Mouse (Mus musculus) MEL-GATA-1-ER (cell line): ENCODE results near the gene Art3.

Experiments
- DNase-seq: peaks from one replicate; pipeline ENCODE4 v3.0.0-alpha.2; 2012; ENCODE audit warnings: low read depth; ENCODE audit errors: extremely low read depth

Gene Art3

GRCm38 (mm10) chr5:92376795-92377405 is 45.3 kb downstream of the Art3 start:
- no peak for DNase-seq

DNA sequence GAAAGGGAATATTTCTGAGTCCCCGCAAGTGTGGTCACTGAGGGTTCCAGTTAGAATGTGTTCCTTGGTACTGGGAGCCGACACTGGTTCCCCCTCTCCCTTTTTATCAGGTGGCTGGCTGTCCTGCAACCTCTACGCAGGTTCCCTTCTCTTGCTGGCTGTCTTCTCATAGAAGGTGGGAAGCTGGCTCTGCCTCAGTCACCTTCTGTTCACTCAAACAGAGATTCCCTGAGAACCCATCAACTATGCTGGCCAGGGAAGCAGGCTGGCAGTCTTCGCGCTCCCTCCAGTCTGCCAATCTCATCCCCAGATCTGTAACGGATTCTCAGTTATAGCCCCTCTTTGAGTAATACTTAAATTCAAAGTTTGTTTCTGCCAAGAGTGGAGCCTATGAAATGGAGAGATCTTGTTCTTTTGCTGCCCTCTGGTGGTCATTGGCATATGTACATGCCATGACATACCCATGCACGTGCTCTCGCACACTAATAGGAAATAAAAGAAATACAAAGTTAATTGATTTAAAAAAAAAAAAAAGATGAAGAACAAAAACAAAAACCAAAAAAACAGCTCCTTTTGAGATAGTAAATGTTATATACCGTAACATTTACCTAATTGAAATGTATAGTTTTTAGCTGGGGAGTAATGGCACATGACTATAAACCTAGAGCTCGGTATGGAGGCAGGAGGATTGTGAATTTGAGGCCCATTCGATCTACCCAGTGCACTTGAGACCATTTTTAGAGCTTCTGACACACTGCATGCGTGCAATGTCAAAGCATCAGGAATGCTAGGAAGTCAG is 50.1 kb downstream of the Art3 start:
- DNase-seq: peak; percentile 80

DNA sequence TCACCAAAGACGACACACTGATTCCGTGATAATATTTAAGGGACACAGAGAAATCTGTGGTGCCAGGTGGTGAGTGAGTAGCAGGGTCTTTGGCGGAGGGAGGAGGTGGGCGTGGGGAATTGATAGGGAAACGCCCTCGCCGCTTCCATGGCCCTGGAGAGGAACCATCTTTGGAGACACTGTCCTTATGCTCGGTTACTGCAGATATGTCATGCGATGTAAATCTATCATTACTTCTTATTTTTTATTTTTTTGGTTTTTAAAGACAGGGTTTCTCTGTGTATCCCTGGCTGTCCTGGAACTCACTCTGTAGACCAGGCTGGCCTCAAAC is 50.7 kb downstream of the Art3 start:
- no peak for DNase-seq

DNA sequence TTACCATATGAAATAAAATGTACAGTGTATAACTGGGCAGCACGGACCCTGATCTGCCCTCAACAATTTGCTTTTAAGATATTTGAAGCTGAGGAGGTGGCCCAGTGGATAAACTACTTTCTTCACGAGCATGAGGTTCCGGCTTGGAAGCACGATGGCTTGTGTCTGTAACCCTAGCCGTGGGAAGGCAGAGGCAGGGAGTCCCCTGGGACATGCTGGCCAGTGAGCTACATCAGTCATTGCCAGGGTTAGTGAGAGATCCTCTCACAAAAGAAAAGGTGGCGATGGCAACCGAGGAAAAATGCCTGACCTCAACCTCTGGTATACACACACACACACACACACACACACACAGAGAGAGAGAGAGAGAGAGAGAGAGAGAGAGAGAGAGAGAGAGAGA is 52.1 kb downstream of the Art3 start:
- DNase-seq: no peak

GRCm38 (mm10) chr5:92384855-92385254 is 53.2 kb downstream of the Art3 start:
- peak; percentile 28 for DNase-seq

- no peak for DNase-seq
These were observed 54.5 kb downstream of the Art3 start for GRCm38 (mm10) chr5:92386102-92386501.

- no peak for DNase-seq
These were observed 55.0 kb downstream of the Art3 start for GRCm38 (mm10) chr5:92386643-92387042.

- DNase-seq: no peak
These were observed 55.8 kb downstream of the Art3 start for GRCm38 (mm10) chr5:92387433-92387832.

DNA sequence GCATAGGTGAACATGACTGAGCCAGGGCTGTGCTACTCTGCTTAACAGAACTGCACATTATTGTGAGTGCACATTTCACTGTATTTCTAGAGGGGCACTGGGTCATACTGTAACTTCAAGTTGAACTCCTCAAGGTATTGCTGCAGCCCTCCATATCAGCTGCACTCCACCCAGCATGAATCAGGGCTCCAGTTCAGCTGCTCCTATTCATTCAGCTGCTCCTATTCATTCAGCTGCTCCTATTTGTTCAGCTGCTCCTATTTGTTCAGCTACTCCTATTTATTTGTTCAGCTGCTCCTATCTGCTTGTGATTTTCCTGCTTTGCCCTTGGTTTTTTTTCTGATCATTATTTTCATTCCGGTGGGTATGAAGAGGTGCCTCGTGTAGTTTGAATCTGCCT is 58.4 kb downstream of the Art3 start:
- no peak for DNase-seq

DNA sequence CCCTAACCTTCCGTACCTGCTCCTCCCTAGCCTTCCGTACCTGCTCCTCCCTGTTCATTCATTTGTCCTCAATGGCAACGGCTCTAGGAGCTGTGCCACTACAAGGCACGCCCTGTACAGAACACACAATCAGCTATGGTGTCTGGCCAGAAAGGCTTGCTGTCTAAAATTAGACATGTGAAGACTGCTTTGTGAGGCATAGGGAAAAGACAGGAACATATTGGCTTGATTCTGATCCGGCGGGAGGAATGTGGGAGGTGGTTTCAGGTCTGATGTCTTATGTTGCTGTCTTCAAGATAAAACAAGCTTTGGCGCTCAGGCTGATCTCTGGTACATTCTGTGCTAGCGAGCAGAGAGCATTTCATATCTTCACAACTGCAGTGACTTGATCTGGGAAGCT is 59.0 kb downstream of the Art3 start:
- DNase-seq: no peak

DNA sequence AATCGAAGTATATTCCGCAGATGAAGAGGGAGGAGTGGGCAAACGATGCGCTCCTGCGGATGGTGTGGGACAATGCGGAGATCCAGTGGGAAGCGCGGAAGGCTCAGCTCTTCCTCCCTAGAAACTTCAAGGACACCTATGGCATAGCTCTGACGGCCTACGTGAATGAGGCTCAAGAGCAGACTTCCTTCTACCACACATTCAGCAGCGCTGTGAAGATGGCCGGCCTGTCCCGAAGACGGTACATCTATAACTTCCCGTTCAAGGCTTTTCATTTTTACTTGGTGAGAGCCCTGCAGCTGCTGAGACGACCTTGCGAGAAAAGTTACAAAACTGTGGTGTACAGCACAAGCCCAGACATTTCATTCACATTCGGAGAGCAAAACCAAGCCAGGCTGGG is 60.9 kb downstream of the Art3 start:
- DNase-seq: no peak

DNA sequence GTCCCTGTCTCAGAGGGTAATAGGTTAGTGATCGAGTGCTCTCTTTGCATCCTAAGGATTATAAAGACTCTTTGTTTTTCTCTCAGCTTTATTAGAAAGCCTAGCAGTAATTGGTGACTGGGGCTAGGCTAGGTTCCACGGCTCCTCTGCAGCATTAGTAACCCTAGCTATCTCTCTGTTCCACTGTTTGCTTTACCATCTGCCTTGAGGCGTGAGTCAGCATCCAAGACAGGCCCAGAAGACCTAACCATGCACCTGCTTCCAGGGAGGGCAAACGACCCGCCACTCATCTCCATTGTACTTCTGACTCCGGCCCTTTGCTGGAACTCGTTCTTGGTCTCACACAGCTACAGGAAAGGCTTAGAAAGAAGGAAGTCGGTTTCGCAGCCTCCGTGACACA is 62.2 kb downstream of the Art3 start:
- DNase-seq: no peak

GRCm38 (mm10) chr5:92395764-92396163 is 64.1 kb downstream of the Art3 start:
- DNase-seq: peak; percentile 13

- peak; percentile 49 for DNase-seq
These were observed 64.8 kb downstream of the Art3 start for GRCm38 (mm10) chr5:92396476-92396875.

DNA sequence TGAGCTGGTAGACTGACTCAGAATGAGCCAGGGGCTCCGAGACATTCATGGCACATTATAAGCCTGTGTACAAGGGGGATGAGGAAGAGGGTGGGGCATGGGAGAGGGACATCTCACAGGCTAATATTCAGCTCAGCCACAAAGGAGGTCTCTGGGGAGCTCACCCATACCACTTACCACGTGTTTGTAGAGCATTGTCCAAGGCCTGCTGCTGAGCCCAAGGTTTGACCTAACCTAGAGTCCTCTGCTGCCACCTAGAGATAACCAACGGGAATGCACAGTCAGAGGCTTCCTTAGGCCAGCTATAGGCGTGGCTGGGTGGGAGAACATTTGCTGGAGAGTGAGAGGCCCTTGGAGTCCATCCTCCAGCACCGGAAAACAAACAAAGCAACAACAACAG is 66.5 kb downstream of the Art3 start:
- DNase-seq: peak; percentile 67

DNA sequence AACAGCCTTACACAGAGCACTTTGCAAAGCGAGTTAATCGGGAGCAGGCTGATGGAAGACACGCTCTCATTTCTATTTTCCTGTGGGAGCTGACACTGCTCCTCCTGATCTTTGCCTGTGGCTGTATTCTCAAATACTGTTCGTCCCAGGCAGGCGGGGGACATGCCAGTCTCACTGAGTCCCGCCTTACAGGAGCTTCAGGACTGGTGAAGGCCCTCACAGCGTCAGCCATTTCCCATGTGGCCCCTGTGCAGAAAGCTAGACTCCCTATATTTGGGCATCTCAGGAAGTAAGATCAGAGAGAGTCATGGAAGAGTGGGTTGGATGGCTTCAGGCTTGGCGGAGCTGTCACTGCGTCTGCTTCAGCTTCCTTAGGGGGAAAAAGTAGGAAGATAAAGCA is 71.2 kb downstream of the Art3 start:
- DNase-seq: no peak

DNA sequence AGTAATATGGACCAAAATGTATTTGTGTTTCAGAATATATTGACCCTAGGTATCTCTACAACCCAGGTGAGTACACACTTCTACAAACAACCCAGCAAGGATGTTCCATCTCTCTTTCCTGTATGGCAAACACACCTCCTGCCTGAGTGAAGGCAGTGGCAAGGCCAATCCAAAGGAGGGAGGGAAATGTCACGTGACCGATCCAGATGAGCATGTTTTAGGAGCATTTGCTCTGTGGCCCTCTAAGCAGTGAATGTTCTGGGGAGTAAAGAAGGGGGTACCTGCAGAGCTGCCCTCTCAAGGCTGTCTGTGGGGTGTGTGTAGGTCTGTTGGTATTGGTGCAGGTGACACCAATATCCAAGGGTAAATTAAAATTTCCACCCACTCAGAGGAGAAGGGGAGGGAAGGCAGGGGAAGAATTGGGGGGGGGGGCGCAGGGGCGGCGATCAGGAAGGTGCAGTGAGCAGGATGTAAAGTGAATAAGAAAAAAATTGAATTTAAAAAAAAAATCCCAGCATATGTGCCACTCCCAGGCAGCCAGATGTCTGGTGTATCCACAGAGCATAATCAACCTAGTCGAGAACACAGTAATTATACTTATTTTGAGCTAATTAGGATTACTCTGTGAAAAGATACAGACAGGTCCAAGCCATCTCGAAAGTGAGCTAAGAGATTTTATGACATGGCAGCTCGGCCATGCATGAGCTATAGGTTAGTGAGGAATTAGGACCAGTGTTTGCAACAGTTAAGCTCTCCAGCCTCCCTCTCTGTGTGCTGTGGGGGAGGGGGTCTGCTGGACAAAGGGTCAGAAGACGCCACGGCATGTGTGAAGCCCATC is 72.2 kb downstream of the Art3 start:
- DNase-seq: no peak

- DNase-seq: no peak
These were observed 72.7 kb downstream of the Art3 start for GRCm38 (mm10) chr5:92404400-92404678.

DNA sequence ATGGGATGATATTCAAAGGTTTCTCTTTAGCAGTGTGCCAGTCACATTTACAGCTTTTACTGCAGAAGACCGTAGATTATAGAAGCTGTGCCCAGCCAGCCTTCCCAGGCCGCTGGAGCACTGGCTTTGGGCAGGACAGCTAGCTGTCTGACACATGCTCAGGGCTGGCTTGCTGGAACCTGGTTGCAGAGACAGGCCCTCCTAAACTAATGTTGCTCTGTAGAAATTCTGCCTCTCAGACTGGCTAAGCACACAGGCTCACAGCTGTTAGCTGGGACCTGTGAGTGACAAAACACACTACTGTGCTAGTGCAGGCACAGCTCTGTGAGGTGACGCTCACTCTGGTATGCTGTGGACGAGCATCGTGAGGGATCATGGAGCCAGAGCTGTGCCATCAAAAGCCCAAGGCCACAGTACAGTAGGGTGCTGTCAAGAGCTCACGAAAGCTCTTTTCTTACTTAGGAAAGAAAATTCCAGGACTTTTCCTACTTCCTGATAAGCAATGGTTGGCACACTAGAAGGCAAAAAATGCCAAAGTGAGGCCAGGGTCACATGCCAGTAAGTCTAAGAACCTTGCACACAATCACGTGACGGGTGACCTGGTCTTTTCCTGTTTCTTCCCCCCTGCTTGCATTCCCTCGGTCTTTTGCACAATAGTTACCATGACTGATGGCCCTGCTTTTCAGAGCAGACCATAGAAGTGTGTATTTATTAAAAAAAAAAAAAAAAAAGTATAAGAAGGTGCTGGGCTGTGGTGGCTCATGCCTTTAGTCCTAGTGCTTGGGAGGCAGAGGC is 77.9 kb downstream of the Art3 start:
- DNase-seq: no peak

DNA sequence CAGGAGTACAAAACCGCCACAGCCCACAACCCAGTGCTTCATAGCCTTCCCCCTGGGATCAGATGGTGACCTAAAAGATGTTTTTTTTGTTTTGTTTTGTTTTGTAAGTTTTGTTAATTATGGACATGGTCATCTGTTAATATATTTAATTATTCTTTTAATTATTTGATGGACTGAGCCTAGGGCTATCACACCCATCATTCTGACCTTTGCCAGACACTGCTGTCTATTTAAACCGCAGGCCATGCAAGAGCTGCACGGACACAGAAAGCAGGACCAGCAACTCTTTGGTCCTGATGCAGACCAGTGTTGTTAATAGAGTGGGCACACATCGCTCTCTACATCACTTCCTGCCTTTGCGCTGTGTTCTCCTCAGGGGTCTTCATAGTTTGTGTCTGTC is 78.9 kb downstream of the Art3 start:
- no peak for DNase-seq

DNA sequence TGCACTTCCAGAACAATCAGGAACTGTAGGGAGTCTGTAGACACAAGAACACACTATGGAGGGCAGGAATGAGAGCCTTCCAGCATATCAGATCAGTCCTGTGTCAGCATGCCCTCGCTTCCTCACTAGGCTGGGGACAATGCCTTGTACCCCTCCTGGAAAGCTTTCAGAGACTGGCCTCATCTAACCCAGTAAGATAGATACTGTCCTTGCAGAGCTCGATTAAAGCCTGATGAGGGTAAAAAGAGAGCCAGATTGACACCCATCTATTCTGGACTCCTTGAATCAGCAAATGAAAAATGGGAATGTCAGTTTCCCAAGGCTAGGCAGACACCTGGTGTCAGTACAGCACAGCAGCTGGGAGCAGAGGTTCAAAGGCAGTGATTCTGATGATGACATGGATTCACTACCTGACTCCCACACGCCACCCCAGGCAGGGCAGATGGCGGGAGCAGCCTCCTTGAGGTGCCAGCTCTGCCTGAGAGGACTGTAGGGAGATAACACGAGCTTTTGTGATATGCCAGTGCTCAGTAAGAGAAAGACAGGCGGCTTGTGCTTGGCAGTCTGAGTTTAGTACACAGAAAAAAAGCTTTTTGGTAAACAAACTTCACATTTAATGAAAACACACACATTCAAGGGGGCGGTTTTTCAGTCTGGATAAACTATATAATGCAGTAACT is 80.0 kb downstream of the Art3 start:
- no peak for DNase-seq
